Mouse (Mus musculus) midbrain, embryonic 16.5 days (tissue): ENCODE measurements around the gene Snrpd2. TPM values are rescaled to one million over a fixed set of nuclear protein-coding genes. Genes with fewer than 3 reads are reported as not detected.
A peak's percentile ranks its signal among the peaks of the same experiment; 100 is the strongest.
"Not testable (repeated sequence)": the region's sequence is repeated elsewhere in the genome, so short reads cannot be mapped to it uniquely, and the experiment has no call there.

Experiments
- ATAC-seq: fragments of 200-750 bp; cut with Nextera tagmentation; 2 replicates; pipeline ENCODE4 v1.8.0; 2017; ENCODE audit warnings: moderate TSS enrichment
- H3K27ac ChIP-seq: fragments of 300-500 bp; sonication (generic); 2 replicates; pipeline ENCODE4 v1.5.1; 2014; ENCODE audit warnings: mild to moderate bottlenecking, low read length, mixed read lengths
- H3K27me3 ChIP-seq: fragments of 300-500 bp; sonication (generic); 2 replicates; pipeline ENCODE4 v1.6.1; 2014; ENCODE audit warnings: low read depth, low read length, mixed read lengths; ENCODE audit not compliant: control insufficient read depth, insufficient read depth
- H3K36me3 ChIP-seq: fragments of 300-500 bp; sonication (generic); 2 replicates; pipeline ENCODE4 v1.6.1; 2014; ENCODE audit warnings: mild to moderate bottlenecking, low read length, moderate library complexity, mixed read lengths; ENCODE audit not compliant: control insufficient read depth, insufficient read depth
- H3K4me1 ChIP-seq: fragments of 300-500 bp; sonication (generic); 2 replicates; pipeline ENCODE4 v1.6.1; 2014; ENCODE audit warnings: mild to moderate bottlenecking, low read length, mixed read lengths; ENCODE audit not compliant: control insufficient read depth, insufficient read depth
- H3K4me2 ChIP-seq: fragments of 300-500 bp; sonication (generic); 2 replicates; pipeline ENCODE4 v1.6.1; 2014; ENCODE audit warnings: mild to moderate bottlenecking, low read length, mixed read lengths
- H3K4me3 ChIP-seq: fragments of 300-500 bp; sonication (generic); 2 replicates; pipeline ENCODE4 v1.5.1; 2014; ENCODE audit warnings: low read depth, mild to moderate bottlenecking, low read length, moderate library complexity, mixed read lengths
- H3K9ac ChIP-seq: fragments of 300-500 bp; sonication (generic); 2 replicates; pipeline ENCODE4 v1.6.1; 2014; ENCODE audit warnings: low read depth, low read length, mixed read lengths
- H3K9me3 ChIP-seq: fragments of 300-500 bp; sonication (generic); replicated peaks from 2 replicates; pipeline ENCODE4 v1.6.1; 2014; ENCODE audit warnings: mild to moderate bottlenecking, low read length, mixed read lengths; ENCODE audit not compliant: control insufficient read depth, poor library complexity, severe bottlenecking
- WGBS: fragments of 180-500 bp; shearing (Covaris S2); extraction: QIAGEN DNeasy Blood & Tissue Kit; methylation state at CpG from one replicate; pipeline ENCODE4 v1.1.7; 2014; 5-methylcytosine and 5-hydroxymethylcytosine counted together
- polyA plus RNA-seq: library from polyadenylated mRNA; unstranded; fragments of >200 nt; fragmentation: Nextera tagmentation; extraction: Ambion mirVana; gene quantifications from 2 replicates; pipeline ENCODE4 v1.2.1, GENCODE M21; 2015

Gene Snrpd2
- polyA plus RNA-seq, 1 experiment from 2014 or later, result 105 TPM

DNA sequence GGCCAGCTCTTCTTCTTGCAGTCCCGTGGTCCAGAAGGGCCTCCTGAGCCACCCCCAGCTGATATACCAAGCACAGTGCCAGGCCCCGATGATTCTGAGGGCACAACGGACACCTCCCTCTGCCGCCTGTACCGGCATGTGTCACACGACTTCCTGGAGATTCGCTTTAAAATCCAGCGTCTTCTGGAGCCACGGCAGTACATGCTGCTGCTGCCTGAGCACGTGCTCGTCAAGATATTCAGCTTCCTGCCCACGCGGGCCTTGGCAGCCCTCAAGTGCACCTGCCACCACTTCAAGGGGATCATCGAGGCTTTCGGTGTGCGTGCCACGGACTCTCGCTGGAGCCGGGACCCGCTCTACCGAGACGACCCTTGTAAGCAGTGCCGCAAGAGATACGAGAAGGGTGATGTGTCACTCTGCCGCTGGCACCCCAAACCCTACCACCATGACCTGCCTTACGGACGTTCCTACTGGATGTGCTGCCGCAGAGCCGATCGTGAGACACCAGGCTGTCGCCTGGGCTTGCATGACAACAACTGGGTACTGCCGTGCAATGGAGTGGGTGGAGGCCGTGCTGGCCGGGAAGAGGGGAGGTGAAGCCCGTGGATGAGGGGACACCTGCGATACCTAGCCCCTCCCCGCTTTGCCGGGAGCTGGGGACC, 12.7 kb upstream of the Snrpd2 start:
- H3K27ac ChIP-seq, result no peak overlapping the region
- no peak overlapping the region for H3K9ac ChIP-seq
- peaks cover 4% of the 10 kb centered on the region for H3K4me1 ChIP-seq
- 91% methylated on average over 38 of the region's 38 CpGs for WGBS
- no peak overlapping the region for H3K4me3 ChIP-seq
- no peak overlapping the region for H3K4me2 ChIP-seq
- no peak for ATAC-seq
- H3K36me3 ChIP-seq, result peaks cover 30% of the 10 kb centered on the region
- H3K27me3 ChIP-seq, result no peaks in the 10 kb centered on the region
- no peaks in the 10 kb centered on the region for H3K9me3 ChIP-seq

GRCm38 (mm10) chr7:19137380-19137779, 12.1 kb upstream of the Snrpd2 start:
- H3K4me3 ChIP-seq, result no peak overlapping the region
- peaks cover 30% of the 10 kb centered on the region for H3K36me3 ChIP-seq
- no peak overlapping the region for H3K9ac ChIP-seq
- no peaks in the 10 kb centered on the region for H3K9me3 ChIP-seq
- no peak for ATAC-seq
- no peak overlapping the region for H3K27ac ChIP-seq
- H3K4me1 ChIP-seq, result no peaks in the 10 kb centered on the region
- 49% methylated on average over 5 of the region's 5 CpGs for WGBS
- H3K4me2 ChIP-seq, result no peak overlapping the region
- H3K27me3 ChIP-seq, result no peaks in the 10 kb centered on the region

GRCm38 (mm10) chr7:19146793-19147192, 2.7 kb upstream of the Snrpd2 start:
- no peak for ATAC-seq
- H3K27ac ChIP-seq, result no peak overlapping the region
- WGBS, result 92% methylated on average over 10 of the region's 10 CpGs
- H3K9ac ChIP-seq, result no peak overlapping the region
- no peaks in the 10 kb centered on the region for H3K27me3 ChIP-seq
- no peak overlapping the region for H3K4me2 ChIP-seq
- H3K36me3 ChIP-seq, result peaks cover 5% of the 10 kb centered on the region
- no peak overlapping the region for H3K4me3 ChIP-seq
- no peaks in the 10 kb centered on the region for H3K9me3 ChIP-seq
- H3K4me1 ChIP-seq, result peaks cover 18% of the 10 kb centered on the region

DNA sequence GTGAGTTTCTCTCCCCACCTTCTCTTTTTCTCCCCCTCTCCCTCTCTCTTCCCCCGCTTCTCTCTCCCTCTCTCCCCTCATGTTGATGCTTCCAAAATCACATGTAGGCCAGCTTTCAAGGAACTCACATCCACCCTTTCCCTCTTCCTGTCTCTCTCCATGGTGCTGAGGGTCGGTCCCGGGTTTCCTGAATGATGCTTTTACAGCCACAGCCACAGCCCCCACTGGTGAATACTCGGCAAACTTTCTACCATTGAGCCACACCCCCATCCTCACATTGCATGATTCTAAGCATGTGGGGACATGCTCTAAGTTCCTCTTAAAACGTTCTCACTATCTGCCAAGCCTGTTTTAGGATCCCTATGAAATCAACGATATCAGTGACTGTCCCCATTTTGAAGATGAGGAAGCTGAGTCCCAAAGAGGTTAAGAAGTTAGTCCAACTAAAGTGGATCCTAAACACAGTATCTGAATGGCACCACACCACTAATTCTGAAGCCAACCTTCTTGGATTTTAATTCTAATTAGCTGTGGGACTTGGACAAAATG, 2.0 kb upstream of the Snrpd2 start:
- no peak for ATAC-seq
- H3K27ac ChIP-seq, result no peak overlapping the region
- 72% methylated on average over 6 of the region's 6 CpGs for WGBS
- H3K36me3 ChIP-seq, result peaks cover 9% of the 10 kb centered on the region
- H3K4me2 ChIP-seq, result peak overlapping the region; percentile 62
- peaks cover 18% of the 10 kb centered on the region for H3K4me1 ChIP-seq
- H3K9me3 ChIP-seq, result no peaks in the 10 kb centered on the region
- H3K4me3 ChIP-seq, result peak overlapping the region; percentile 51; the same call in 1 of the 2 replicates
- H3K9ac ChIP-seq, result no peak overlapping the region
- no peaks in the 10 kb centered on the region for H3K27me3 ChIP-seq

DNA sequence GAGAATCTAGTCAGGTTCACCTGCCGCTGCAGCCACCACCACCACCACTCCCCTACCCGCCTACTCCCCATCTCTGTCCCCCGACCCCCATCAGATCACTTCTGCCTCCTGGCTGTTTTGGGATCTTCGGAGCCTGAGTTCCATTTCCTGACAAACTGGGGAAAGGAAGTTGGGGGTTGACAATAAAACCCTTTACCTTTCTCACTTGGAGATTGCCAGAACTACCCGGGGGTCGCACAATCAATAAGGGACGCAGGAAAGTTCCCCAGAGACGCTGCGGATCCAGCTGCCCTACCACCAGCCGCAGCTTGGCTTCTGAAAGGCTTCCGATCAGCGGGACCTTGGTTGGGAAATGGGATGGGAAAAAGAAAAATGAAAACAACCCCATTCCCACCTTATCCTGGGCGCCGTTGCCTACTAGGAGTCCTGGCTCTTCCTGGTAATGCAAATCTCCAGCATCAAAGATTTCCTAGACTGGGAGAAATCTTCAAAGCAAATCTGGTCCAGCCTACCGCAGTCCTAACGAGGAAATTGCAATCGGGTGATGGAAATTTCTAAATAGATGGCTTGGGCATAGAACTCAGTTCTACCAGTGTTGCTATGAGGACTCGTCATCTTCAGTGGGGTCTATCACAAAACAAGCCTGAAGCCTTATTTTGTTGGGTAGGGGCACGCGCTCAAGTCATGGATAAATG, 1.2 kb upstream of the Snrpd2 start:
- WGBS, result 14% methylated on average over 20 of the region's 20 CpGs
- ATAC-seq, result no peak
- peaks cover 18% of the 10 kb centered on the region for H3K4me1 ChIP-seq
- H3K27ac ChIP-seq, result peak overlapping the region; percentile 87
- peaks cover 13% of the 10 kb centered on the region for H3K36me3 ChIP-seq
- no peaks in the 10 kb centered on the region for H3K27me3 ChIP-seq
- H3K9ac ChIP-seq, result peak overlapping the region; percentile 70
- H3K9me3 ChIP-seq, result no peaks in the 10 kb centered on the region
- peak overlapping the region; percentile 62 for H3K4me2 ChIP-seq
- peak overlapping the region; percentile 51 for H3K4me3 ChIP-seq

GRCm38 (mm10) chr7:19148875-19149541, 514 bp upstream of the Snrpd2 start, which contains the start of gene Qpctl:
Gene Qpctl, minus strand, starts transcription at chr7:19149291.
- H3K36me3 ChIP-seq, result peaks cover 20% of the 10 kb centered on the region
- under 1% methylated on average over 43 of the region's 43 CpGs for WGBS
- H3K4me1 ChIP-seq, result peaks cover 18% of the 10 kb centered on the region
- H3K9ac ChIP-seq, result peak within 1 kb of the TSS; percentile 70
- peak within 1 kb of the TSS; percentile 51 for H3K4me3 ChIP-seq
- H3K27me3 ChIP-seq, result no peaks in the 10 kb centered on the region
- ATAC-seq, result peak; percentile 97
- no peaks in the 10 kb centered on the region for H3K9me3 ChIP-seq
- peak within 1 kb of the TSS; percentile 62 for H3K4me2 ChIP-seq
- peak within 1 kb of the TSS; percentile 87 for H3K27ac ChIP-seq

GRCm38 (mm10) chr7:19151121-19151520, 1.6 kb downstream of the Snrpd2 start:
- H3K4me1 ChIP-seq, result peaks cover 18% of the 10 kb centered on the region
- WGBS, result 93% methylated on average over 10 of the region's 10 CpGs
- peaks cover 20% of the 10 kb centered on the region for H3K36me3 ChIP-seq
- ATAC-seq, H3K9ac ChIP-seq, H3K4me2 ChIP-seq, H3K27ac ChIP-seq, H3K27me3 ChIP-seq, H3K9me3 ChIP-seq, H3K4me3 ChIP-seq: not testable (repeated sequence)

GRCm38 (mm10) chr7:19154796-19155195, 5.3 kb downstream of the Snrpd2 start:
- Histone ChIP-seq H3K4me3 (no peak overlapping the region), H3K4me2 (no peak overlapping the region)
- no peak for ATAC-seq

More at GRCm38 (mm10) chr7:19154796-19155195, 5.3 kb downstream of the Snrpd2 start:
- no peaks in the 10 kb centered on the region for H3K9me3 ChIP-seq
- no peak overlapping the region for H3K27ac ChIP-seq
- no peak overlapping the region for H3K9ac ChIP-seq
- H3K4me1 ChIP-seq, result peaks cover 15% of the 10 kb centered on the region
- peaks cover 5% of the 10 kb centered on the region; the same call in 1 of the 2 replicates for H3K27me3 ChIP-seq
- WGBS, result 79% methylated on average over 8 of the region's 8 CpGs
- peaks cover 20% of the 10 kb centered on the region for H3K36me3 ChIP-seq
